Mouse (Mus musculus): ENCODE results near the gene Scn8a.

GRCm38 (mm10) chr15:100860856-100861255 is 8.8 kb upstream of the Scn8a start:
- TF ChIP-seq GATA1 (IDR thresholded peaks at IDR 0.05; ENCODE audit: borderline replicate concordance, low read length): no peak
- TF ChIP-seq FLI1 (IDR thresholded peaks at IDR 0.05; ENCODE audit: low read length): no peak

Measured in megakaryocyte, embryonic 14.5 days (primary cell).